Mouse (Mus musculus) fibroblast of lung, adult 2 months (primary cell): Measurements from ENCODE around the gene Fam181a.

Source experiments
- DNase-seq: peaks from one replicate; pipeline ENCODE4 v3.0.0-alpha.2; 2011; ENCODE audit warnings: low read depth

Gene Fam181a

DNA sequence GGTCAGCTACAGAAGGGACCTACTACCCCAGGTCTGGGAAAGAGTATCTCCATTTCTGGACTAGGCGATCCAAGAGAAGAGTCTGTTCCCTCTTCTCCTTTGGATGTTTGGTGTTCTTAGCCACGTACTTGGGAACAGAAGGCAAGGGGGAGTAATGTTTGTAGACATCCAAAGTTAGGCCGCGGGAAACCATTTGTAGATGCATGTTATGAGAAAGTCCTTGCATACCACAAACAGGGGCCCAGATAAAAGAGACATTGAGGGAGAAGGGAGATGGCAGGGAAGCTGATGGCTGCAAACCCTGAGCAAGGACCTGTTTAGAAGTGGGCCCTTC is 45.6 kb downstream of the Fam181a start:
- no peak for DNase-seq

DNA sequence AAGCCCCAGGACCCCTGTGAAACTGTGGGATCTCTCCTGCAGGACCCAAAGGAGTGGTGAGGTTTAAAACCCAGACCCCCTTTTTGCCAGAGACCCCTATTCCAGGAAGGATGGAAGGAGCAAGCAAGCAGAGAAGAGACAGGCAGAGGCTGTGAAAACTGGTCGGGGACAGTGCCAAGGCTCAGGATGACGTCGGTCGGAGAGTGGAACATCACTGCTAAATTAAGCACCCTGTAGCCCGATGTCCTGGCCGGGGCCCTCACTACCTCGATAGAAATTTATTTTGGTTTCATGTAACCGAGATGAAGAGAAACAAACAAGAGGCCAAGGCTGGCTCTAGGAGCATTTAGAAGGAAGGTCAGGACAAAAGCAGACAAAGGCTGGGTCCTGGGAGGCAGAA is 47.4 kb downstream of the Fam181a start:
- no peak for DNase-seq

DNA sequence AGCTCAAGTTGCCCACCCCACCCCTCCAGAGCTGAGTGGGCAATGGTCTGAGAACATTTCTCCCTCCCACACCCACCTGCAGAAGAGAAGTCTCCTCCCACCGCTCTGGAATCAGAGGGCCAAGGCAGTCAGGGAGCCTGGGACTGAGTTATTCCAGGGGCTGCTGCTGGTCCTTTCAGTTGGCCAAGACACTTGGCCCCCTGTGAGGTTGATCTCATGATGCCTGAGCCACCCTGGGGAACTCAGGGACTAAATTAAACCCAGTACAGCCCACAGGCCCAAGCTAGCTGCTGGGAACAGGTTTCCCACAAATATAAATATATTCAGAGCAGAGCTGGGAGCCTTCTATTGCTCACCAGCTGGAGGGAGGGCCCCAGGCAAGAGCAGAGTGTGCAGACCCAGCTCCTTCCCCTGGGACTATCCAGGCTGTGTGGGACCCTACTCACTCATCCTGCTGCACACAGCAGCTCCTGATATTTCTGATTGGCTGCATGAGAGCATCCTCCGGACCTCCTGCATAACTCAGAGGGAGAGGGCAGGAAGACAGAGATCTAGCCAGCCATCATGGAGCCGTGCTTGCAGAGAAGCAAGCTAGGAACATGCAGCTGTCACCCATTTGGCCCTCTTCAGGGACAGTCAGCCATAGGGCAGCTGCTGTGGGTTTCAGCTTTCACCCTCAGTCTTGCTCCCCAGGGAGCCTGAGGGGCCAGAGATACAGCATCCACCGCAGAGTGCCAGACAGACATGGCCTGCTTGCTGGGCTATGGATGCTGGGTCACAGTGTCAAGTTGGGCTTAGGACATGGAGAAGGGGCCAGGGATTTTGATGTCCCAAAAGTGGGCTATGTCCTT is 48.4 kb downstream of the Fam181a start:
- DNase-seq, result no peak

DNA sequence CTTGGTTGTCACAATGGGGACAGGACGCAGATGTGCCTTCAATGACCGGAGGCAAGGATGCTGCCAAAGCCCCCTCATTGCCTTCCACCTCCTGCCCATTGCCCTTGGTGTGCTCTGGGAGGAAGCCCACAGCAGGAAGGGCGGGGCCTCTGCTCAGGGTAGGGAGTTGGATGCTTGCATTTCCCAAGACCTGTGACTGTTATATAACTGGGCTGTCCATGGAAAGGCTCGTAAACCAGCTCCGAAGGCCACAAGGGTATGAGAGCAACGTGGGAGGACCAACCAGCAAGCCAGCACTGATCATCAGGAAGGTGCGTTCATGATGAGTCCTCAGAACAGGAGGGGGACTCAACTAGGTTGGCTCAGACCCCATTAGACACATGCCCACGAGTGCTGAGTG is 50.0 kb downstream of the Fam181a start:
- no peak for DNase-seq

DNA sequence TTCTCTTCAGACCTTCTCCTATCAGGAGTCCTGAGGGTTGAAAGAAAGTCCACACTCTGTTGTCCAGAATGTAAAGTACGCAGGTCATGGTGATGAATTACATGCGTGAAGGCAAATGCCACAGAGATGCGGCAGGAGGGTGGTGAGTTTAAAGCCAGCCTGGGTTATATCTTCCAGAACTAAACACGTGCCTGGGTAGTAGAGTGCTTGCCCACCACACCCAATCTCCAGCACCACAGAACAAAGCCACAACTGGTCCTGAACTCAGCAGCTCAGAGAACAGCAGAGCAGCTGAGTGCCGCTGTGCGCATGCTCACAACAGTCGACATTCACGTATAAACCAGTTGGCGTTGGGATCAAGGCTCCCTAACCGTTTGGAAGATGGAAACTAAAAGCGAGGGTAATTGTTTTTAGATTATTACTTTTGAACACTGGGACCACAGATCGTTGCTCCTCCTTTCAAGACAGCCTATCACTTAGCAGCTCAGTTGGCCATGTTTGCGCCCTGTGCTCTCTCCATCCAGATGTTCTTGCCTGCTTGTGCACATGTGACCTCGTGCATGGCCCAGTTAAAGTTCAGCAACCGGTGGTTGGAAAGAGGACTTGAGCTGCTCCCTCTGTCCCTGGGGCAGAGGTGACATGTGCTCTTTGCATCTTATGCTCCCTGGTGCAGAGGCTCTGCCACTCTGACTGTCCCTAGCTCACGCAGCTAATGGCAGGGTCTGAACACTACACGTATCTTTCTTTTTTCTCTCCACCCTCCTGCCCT is 50.9 kb downstream of the Fam181a start:
- DNase-seq, result no peak

DNA sequence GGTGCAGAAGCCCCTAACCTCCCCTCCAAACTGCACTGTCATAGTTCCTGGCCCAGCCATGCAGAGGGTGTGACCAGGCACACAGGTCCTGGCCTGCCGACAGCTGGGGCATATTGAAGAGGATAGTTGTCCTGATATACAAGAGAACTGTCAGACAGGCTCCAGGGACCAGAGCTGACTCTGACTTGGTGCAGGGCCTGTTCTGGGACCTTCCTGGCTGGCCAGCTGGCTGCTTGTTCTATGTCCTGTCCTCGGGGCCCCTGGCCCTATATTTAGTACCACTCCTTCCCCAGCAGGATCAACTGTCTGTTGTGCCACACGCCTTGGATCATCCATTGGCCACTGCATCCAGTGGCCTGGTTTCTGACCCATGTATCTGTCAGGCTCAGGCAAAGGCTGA is 51.6 kb downstream of the Fam181a start:
- DNase-seq, result no peak
